Mouse (Mus musculus) frontal cortex, adult 2 months (tissue): ENCODE measurements at regions not wholly inside any gene's neighbourhood (a gene's known extent, or its start where the extent isn't known, plus 50 kb on each side); places are given as distances from the start of the nearest gene placed in this dataset.
"Not testable (repeated sequence)": the region's sequence is repeated elsewhere in the genome, so short reads cannot be mapped to it uniquely, and the experiment has no call there.

Experiments
- DNase-seq, 2 experiments: peaks; one replicate each; pipeline ENCODE4 v3.0.0; 2022; ENCODE audit warnings: low spot score in 1 of 2; ENCODE audit errors: extremely low spot score in 1 of 2

GRCm38 (mm10) chr10:85731163-85731562, 98.1 kb upstream of the Pwp1 start:
- not testable (repeated sequence) for DNase-seq

GRCm38 (mm10) chr10:85731796-85732388, 97.4 kb upstream of the Pwp1 start:
- DNase-seq: not testable (repeated sequence)

GRCm38 (mm10) chr10:85737796-85738195, 91.5 kb upstream of the Pwp1 start:
- DNase-seq: no peak

GRCm38 (mm10) chr10:85739008-85739407, 90.3 kb upstream of the Pwp1 start:
- no peak for DNase-seq

GRCm38 (mm10) chr10:85739565-85739964, 89.7 kb upstream of the Pwp1 start:
- peak in 1 of 2 experiments; percentile 36 for DNase-seq

- no peak for DNase-seq
Measured at GRCm38 (mm10) chr10:85741972-85742371, 87.3 kb upstream of the Pwp1 start.

- not testable (repeated sequence) for DNase-seq
Measured at GRCm38 (mm10) chr10:85745390-85745789, 83.9 kb upstream of the Pwp1 start.

GRCm38 (mm10) chr10:85745818-85746217, 83.5 kb upstream of the Pwp1 start:
- DNase-seq: not testable (repeated sequence)

GRCm38 (mm10) chr10:85749549-85749948, 79.7 kb upstream of the Pwp1 start:
- not testable (repeated sequence) for DNase-seq

- no peak for DNase-seq
Measured at GRCm38 (mm10) chr10:85775035-85775434, 54.3 kb upstream of the Pwp1 start.
